Mouse (Mus musculus): ENCODE results near the gene Tmem269.
A peak's percentile ranks its signal among the peaks of the same experiment; 100 is the strongest.

DNA sequence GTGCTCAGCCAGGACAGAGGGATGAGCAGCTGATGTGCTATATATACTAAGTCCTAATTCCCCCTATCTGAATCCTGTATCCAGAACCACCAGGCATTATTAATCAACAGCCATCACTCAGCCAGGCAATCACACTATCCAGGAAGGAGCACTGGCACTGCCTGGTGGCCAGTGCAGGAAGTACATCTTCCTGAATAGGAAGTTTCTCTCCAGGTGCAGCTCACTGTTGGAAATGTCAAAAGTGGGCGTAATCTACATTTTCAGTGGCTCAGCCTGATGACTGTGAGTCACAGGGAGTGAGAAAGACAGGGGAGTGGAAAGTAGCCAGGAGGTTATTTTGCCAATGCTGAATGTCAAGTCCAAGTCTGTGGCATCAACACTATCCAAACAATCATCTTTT lies 5.7 kb upstream of the Tmem269 start:
- TF ChIP-seq CTCF (IDR thresholded peaks at IDR 0.05; ENCODE audit: low read depth, low read length) (peak; percentile 94), GATA1 (IDR thresholded peaks at IDR 0.05; ENCODE audit: borderline replicate concordance, low read length) (no peak)
